Mouse (Mus musculus) cerebellum, adult 2 months (tissue): ENCODE results near the gene Selenoo.
A peak's percentile ranks its signal among the peaks of the same experiment; 100 is the strongest.

Source experiments
- CTCF ChIP-seq: fragments of 200-500 bp; IDR thresholded peaks from 2 replicates; pipeline ENCODE4 v1.5.1; 2011; ENCODE audit warnings: low read depth, mild to moderate bottlenecking, control low read depth, low read length, moderate library complexity, borderline replicate concordance; ENCODE audit not compliant: insufficient read depth
- POLR2A ChIP-seq: fragments of 200-500 bp; IDR thresholded peaks from 2 replicates; pipeline ENCODE4 v1.6.1; 2011; ENCODE audit warnings: low read length, control low read depth, borderline replicate concordance; ENCODE audit not compliant: insufficient read depth

- no peak for TF ChIP-seq CTCF
- TF ChIP-seq POLR2A: 0 out of 2 replicates have a peak, but pooled peaks have one; percentile 20
Observed at GRCm38 (mm10) chr15:89102646-89103045, 13.8 kb downstream of the Selenoo start.
